Mouse (Mus musculus) heart, postnatal 0 days (tissue): ENCODE data around the gene Prkn. TPM values are rescaled to one million over a fixed set of nuclear protein-coding genes. Genes with fewer than 3 reads are reported as not detected.

ENCODE experiments used
- ATAC-seq: fragments of 200-750 bp; cut with Nextera tagmentation; 2 replicates; pipeline ENCODE4 v1.8.0; 2017; ENCODE audit warnings: low read depth, moderate number of reproducible peaks, moderate library complexity; ENCODE audit not compliant: insufficient read depth
- DNase-seq: peaks from one replicate; pipeline ENCODE4 v3.0.0-alpha.2; 2016; ENCODE audit warnings: low spot score
- H3K27ac ChIP-seq: fragments of 300-500 bp; sonication (generic); 2 replicates; pipeline ENCODE4 v1.5.1; 2014; ENCODE audit warnings: low read depth, mild to moderate bottlenecking
- H3K27me3 ChIP-seq: fragments of 300-500 bp; sonication (generic); 2 replicates; pipeline ENCODE4 v1.6.1; 2014; ENCODE audit warnings: low read length, mixed read lengths; ENCODE audit not compliant: control insufficient read depth, insufficient read depth
- H3K36me3 ChIP-seq: fragments of 300-500 bp; sonication (generic); replicated peaks from 2 replicates; pipeline ENCODE4 v1.6.1; 2014; ENCODE audit warnings: low read length, mixed read lengths; ENCODE audit not compliant: control insufficient read depth, insufficient read depth
- H3K4me1 ChIP-seq: fragments of 300-500 bp; sonication (generic); 2 replicates; pipeline ENCODE4 v1.6.1; 2014; ENCODE audit warnings: antibody characterized with exemption; ENCODE audit not compliant: control insufficient read depth, insufficient read depth
- H3K4me2 ChIP-seq: fragments of 300-500 bp; sonication (generic); 2 replicates; pipeline ENCODE4 v1.6.1; 2014; ENCODE audit warnings: low read depth, mild to moderate bottlenecking, low read length, moderate library complexity
- H3K4me3 ChIP-seq: fragments of 300-500 bp; sonication (generic); 2 replicates; pipeline ENCODE4 v1.5.1; 2014; ENCODE audit warnings: low read depth, low read length
- H3K9ac ChIP-seq: fragments of 300-500 bp; sonication (generic); replicated peaks from 2 replicates; pipeline ENCODE4 v1.6.1; 2014; ENCODE audit warnings: low read depth, low read length, mixed read lengths
- H3K9me3 ChIP-seq: fragments of 300-500 bp; sonication (generic); replicated peaks from 2 replicates; pipeline ENCODE4 v1.6.1; 2016; ENCODE audit warnings: low read length; ENCODE audit not compliant: control insufficient read depth
- CTCF ChIP-seq: IDR thresholded peaks from 2 replicates; pipeline ENCODE4 v1.5.1; 2016; ENCODE audit warnings: antibody characterized with exemption, control low read depth, low read depth
- EP300 ChIP-seq: IDR thresholded peaks from 2 replicates; pipeline ENCODE4 v1.6.1; 2016; ENCODE audit warnings: antibody characterized with exemption, low read depth
- WGBS: fragments of 180-500 bp; shearing (Covaris S2); extraction: QIAGEN DNeasy Blood & Tissue Kit; methylation state at CpG from one replicate; pipeline ENCODE4 v1.1.7; 2014; 5-methylcytosine and 5-hydroxymethylcytosine counted together
- polyA plus RNA-seq: library from polyadenylated mRNA; unstranded; fragments of >200 nt; fragmentation: Nextera tagmentation; extraction: Ambion mirVana; gene quantifications from 2 replicates; pipeline ENCODE4 v1.2.1, GENCODE M21; 2015
- total RNA-seq: library from RNA; depleted of rRNA; stranded (reverse); fragments of >200 nt; gene quantifications from 2 replicates; pipeline ENCODE4 v1.2.3, GENCODE M21; 2014; ENCODE audit warnings: low replicate concordance

Gene Prkn
- total and polyA plus RNA-seq, 2 experiments from 2014 or later = 4.5 to 14.2 TPM

DNA sequence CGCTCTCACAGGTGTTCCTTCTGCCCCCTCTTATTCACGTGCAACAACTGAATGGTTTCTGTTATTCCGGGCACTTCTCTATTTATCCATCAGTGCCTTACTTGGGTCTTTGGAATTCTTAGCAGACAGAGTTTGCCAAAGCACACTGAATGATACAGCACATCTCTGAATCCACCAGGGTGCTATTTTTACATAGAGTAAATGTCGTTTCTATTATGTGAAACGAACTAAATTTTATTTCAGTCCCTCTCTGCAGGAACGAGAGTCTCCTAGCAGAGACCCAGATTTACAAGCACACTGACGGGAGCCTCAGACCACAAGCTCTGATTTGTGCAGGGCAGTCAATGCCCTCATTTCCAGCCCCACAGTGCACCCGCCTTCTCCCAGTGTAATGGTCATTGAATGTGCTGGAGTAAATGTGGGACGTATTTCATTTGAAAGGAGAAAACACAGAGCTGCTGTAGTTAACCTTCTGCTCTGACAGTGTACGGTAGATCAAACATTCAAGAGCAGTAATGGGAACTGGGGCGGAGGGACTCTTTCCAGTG, 841.7 kb downstream of the Prkn start:
- 61% methylated on average over 11 of the region's 11 CpGs for WGBS
- H3K9ac ChIP-seq = no peak overlapping the region

DNA sequence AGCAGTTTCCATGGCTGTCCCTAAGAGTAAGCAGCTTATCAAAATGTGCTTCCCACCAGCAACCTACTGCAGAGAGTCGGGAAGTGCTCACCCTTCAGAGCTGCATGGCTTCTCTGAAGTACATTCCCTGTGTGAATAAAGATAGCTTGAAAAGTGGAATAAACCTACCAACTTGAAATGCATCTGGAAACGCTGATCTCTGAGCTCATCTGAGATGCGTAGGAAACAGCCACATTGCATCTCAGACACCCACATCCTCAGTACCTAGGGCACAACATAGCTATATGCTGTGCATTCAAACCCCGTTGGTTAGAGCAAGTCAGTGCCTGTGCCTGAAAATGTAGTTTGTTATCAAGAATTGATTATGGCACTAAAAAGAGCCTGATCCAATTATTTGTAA, 864.8 kb downstream of the Prkn start:
- Histone ChIP-seq H3K27ac (no peak overlapping the region), H3K4me3 (no peak overlapping the region), H3K9ac (no peak overlapping the region), H3K4me2 (no peak overlapping the region), H3K9me3 (no peaks in the 10 kb centered on the region), H3K4me1 (no peaks in the 10 kb centered on the region), H3K27me3 (no peaks in the 10 kb centered on the region), H3K36me3 (no peaks in the 10 kb centered on the region)
- DNase-seq (no peak), ATAC-seq (no peak)
- 72% methylated on average over 4 of the region's 4 CpGs for WGBS
- TF ChIP-seq EP300 (no peak), CTCF (no peak)

More for the DNA sequence above, 841.7 kb downstream of the Prkn start:
- H3K4me3 ChIP-seq = no peak overlapping the region
- H3K36me3 ChIP-seq = no peaks in the 10 kb centered on the region
- ATAC-seq = no peak
- no peak overlapping the region for H3K4me2 ChIP-seq
- no peaks in the 10 kb centered on the region for H3K4me1 ChIP-seq
- TF ChIP-seq EP300 = no peak
- no peak for TF ChIP-seq CTCF
- no peaks in the 10 kb centered on the region for H3K9me3 ChIP-seq
- DNase-seq = no peak
- H3K27ac ChIP-seq = no peak overlapping the region
- no peaks in the 10 kb centered on the region for H3K27me3 ChIP-seq

DNA sequence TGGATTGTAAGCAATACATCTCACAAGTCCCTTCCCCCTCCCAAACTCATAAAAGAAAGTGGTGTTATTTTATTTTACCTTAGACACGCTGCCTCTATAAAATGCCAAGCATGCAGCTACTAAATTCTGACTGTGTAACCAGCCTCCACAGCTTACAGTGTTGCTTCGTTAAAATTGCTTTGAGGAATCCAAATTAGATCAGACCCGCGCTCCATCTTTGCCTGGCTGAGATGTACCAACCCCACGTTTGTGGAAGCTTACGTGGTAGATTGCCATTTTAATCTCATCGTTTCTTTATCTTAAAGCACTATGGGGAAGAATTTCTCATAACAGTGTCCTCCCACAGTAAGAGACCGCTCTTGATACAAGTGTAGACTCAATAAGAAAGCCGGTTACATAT, 865.6 kb downstream of the Prkn start:
- TF ChIP-seq CTCF = no peak
- no peak for TF ChIP-seq EP300
- ATAC-seq (no peak), DNase-seq (no peak)
- WGBS = 74% methylated on average over 9 of the region's 9 CpGs
- no peaks in the 10 kb centered on the region for H3K27me3 ChIP-seq
- H3K27ac ChIP-seq = no peak overlapping the region
- H3K9me3 ChIP-seq = no peaks in the 10 kb centered on the region
- H3K4me2 ChIP-seq = no peak overlapping the region
- H3K9ac ChIP-seq = no peak overlapping the region
- no peaks in the 10 kb centered on the region for H3K4me1 ChIP-seq
- H3K36me3 ChIP-seq = no peaks in the 10 kb centered on the region
- H3K4me3 ChIP-seq = no peak overlapping the region

DNA sequence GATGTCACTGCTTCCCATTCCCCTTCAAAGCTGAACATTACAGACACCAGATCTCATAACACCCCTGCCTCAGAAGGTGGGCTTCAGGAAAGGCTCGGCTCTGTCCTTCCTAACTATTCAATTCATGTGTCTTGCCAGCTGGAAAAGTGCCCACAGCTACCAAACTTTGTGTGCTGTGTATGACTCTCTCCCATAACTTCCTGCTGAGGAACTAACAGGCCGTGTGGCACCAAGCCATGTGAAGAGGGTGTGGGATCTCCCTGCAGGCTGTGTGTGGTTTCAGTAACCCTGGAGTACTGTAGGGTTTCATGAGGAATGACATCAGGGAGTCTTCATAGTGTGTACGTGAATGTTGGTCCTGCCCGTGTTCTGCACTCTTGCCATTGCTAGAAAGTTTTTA, 871.9 kb downstream of the Prkn start:
- DNase-seq = no peak
- no peak overlapping the region for H3K4me3 ChIP-seq
- WGBS = 44% methylated on average over 4 of the region's 4 CpGs
- no peaks in the 10 kb centered on the region for H3K9me3 ChIP-seq
- ATAC-seq = no peak
- H3K4me1 ChIP-seq = 0 out of 2 replicates have a peak, but pooled peaks cover 3% of the 10 kb centered on the region
- no peak overlapping the region for H3K9ac ChIP-seq
- H3K27ac ChIP-seq = no peak overlapping the region
- no peaks in the 10 kb centered on the region for H3K36me3 ChIP-seq
- H3K4me2 ChIP-seq = no peak overlapping the region
- no peak for TF ChIP-seq CTCF
- no peak for TF ChIP-seq EP300
- H3K27me3 ChIP-seq = no peaks in the 10 kb centered on the region

DNA sequence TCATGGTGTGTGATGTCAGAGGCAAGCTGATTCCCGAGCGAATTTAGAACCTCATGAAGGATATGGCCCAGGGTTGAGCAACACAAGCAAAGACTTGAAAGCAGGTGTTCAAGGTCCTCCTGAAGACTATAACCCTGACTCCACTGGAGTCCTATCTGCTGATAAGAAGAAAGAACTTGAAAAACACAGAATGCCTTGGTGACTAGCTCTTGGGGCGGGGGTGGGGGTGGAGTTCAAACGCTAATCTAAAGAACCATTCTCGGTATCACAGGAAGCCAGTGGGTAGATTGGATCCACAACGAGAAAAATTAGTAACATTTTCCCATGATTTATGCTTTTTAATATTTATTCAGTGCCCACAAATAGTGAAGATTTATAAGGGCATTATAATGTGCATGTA, 879.6 kb downstream of the Prkn start:
- H3K27ac ChIP-seq = no peak overlapping the region
- 64% methylated on average over 6 of the region's 6 CpGs for WGBS
- ATAC-seq = no peak
- H3K4me2 ChIP-seq = no peak overlapping the region
- H3K36me3 ChIP-seq = no peaks in the 10 kb centered on the region
- H3K27me3 ChIP-seq = no peaks in the 10 kb centered on the region
- TF ChIP-seq CTCF = no peak
- TF ChIP-seq EP300 = no peak
- no peak overlapping the region for H3K9ac ChIP-seq
- DNase-seq = no peak
- no peak overlapping the region for H3K4me3 ChIP-seq
- no peaks in the 10 kb centered on the region for H3K9me3 ChIP-seq
- H3K4me1 ChIP-seq = no peaks in the 10 kb centered on the region

DNA sequence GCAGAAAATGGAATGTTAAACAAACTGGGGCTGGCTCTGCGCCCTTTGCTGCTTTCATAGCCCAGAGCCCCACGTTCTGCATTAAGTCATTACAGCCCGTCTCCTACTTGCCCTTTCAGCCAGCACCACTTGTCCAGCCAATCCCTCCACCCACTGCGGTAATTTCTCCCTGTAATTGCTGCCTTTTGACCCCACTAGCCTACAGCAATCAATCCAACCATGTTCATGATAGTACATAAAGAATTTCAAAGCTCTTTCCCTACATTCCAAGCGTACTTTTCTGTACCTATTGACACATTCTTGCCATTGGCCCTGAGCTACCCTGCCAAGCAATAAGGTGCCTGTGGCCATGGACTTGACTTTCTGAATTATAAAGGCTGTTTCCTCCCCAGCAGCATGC, 881.7 kb downstream of the Prkn start:
- Histone ChIP-seq H3K4me1 (no peaks in the 10 kb centered on the region), H3K27ac (no peak overlapping the region), H3K9ac (no peak overlapping the region), H3K9me3 (no peaks in the 10 kb centered on the region), H3K4me3 (no peak overlapping the region), H3K27me3 (no peaks in the 10 kb centered on the region), H3K36me3 (no peaks in the 10 kb centered on the region), H3K4me2 (no peak overlapping the region)
- no peak for DNase-seq
- TF ChIP-seq CTCF (no peak), EP300 (no peak)
- 74% methylated on average over 5 of the region's 5 CpGs for WGBS
- no peak for ATAC-seq
